Mouse (Mus musculus): ENCODE data around the gene Mapk3. TPM values are rescaled to one million over a fixed set of nuclear protein-coding genes. Genes with fewer than 3 reads are reported as not detected.

Gene Mapk3
- polyA plus RNA-seq (2012; rRNA removed): 44.6 and 47.3 TPM in 2 replicates

GRCm38 (mm10) chr7:126759050-126759671 lies at the start of gene Mapk3:
TSS of gene Mapk3 (plus strand) at chr7:126759601.

GRCm38 (mm10) chr7:126766201-126766600 lies 6.8 kb downstream of the Mapk3 start, which contains the start of gene Gdpd3:
TSS of gene Gdpd3 (plus strand) at chr7:126766334.

GRCm38 (mm10) chr7:126776598-126777057 lies 17.2 kb downstream of the Mapk3 start, which contains the start of gene Ypel3:
TSS of gene Ypel3 (plus strand) at chr7:126776955.

GRCm38 (mm10) chr7:126780971-126781635 lies 21.7 kb downstream of the Mapk3 start, which contains the start of gene Tbx6:
TSS of gene Tbx6 (plus strand) at chr7:126781483.

GRCm38 (mm10) chr7:126791851-126792720 lies 32.7 kb downstream of the Mapk3 start, which contains the start of gene Ppp4c:
TSS of gene Ppp4c (minus strand) at chr7:126792496.

GRCm38 (mm10) chr7:126797411-126798126 lies 38.2 kb downstream of the Mapk3 start, which contains the start of gene Fam57b:
TSS of gene Fam57b (plus strand) at chr7:126797668.

Other genes starting within 250 kb of the Mapk3 start
- gene Eif3c, start 193.2 kb upstream of the Mapk3 start, polyA plus RNA-seq (2012; rRNA removed): 49.9 and 50.0 TPM in 2 replicates
- gene Apobr, start 174.7 kb upstream of the Mapk3 start, polyA plus RNA-seq (2012; rRNA removed): 4.2 and 5.8 TPM in 2 replicates
- 17.9 and 19.2 TPM in 2 replicates for gene Cln3, start 173.8 kb upstream of the Mapk3 start, polyA plus RNA-seq (2012; rRNA removed)
- 0.17 and 0.31 TPM in 2 replicates for gene Il27, start 164.7 kb upstream of the Mapk3 start, polyA plus RNA-seq (2012; rRNA removed)
- 10.2 and 11.1 TPM in 2 replicates for gene Nupr1, start 128.7 kb upstream of the Mapk3 start, polyA plus RNA-seq (2012; rRNA removed)
- 17.2 and 19.9 TPM in 2 replicates for gene Sgf29, start 110.3 kb upstream of the Mapk3 start, polyA plus RNA-seq (2012; rRNA removed)
- gene Sult1a1, start 83.2 kb upstream of the Mapk3 start, polyA plus RNA-seq (2012; rRNA removed): 166 and 169 TPM in 2 replicates
- 25.7 and 39.5 TPM in 2 replicates for gene Bola2, start 64.2 kb upstream of the Mapk3 start, polyA plus RNA-seq (2012; rRNA removed)
- gene Slx1b, start 63.8 kb upstream of the Mapk3 start, polyA plus RNA-seq (2012; rRNA removed): 5.9 and 7.2 TPM in 2 replicates
- 105 and 119 TPM in 2 replicates for gene Coro1a, start 51.8 kb upstream of the Mapk3 start, polyA plus RNA-seq (2012; rRNA removed)
- gene Gdpd3, start 6.7 kb downstream of the Mapk3 start, polyA plus RNA-seq (2012; rRNA removed): 3.1 and 4.0 TPM in 2 replicates
- 84.2 and 96.1 TPM in 2 replicates for gene Ypel3, start 17.4 kb downstream of the Mapk3 start, polyA plus RNA-seq (2012; rRNA removed)
- gene Tbx6, start 21.9 kb downstream of the Mapk3 start, polyA plus RNA-seq (2012; rRNA removed): 1.6 TPM in 2 replicates
- 70.6 and 72.5 TPM in 2 replicates for gene Ppp4c, start 32.9 kb downstream of the Mapk3 start, polyA plus RNA-seq (2012; rRNA removed)
- gene Fam57b, start 38.1 kb downstream of the Mapk3 start, polyA plus RNA-seq (2012; rRNA removed): 0.75 and 1.6 TPM in 2 replicates
- gene 4930451I11Rik, start 72.0 kb downstream of the Mapk3 start, polyA plus RNA-seq (2012; rRNA removed): not detected in 2 replicates
- gene Doc2a, start 87.8 kb downstream of the Mapk3 start, polyA plus RNA-seq (2012; rRNA removed): 0.04 TPM in 1 of 2 replicates, not detected in the other
- gene Hirip3, start 102.4 kb downstream of the Mapk3 start, polyA plus RNA-seq (2012; rRNA removed): 17.7 and 24.2 TPM in 2 replicates
- 14.5 and 14.8 TPM in 2 replicates for gene Ino80e, start 102.8 kb downstream of the Mapk3 start, polyA plus RNA-seq (2012; rRNA removed)
- 18.4 and 21.2 TPM in 2 replicates for gene Taok2, start 125.1 kb downstream of the Mapk3 start, polyA plus RNA-seq (2012; rRNA removed)
- gene Tmem219, start 163.3 kb downstream of the Mapk3 start, polyA plus RNA-seq (2012; rRNA removed): 28.3 and 30.3 TPM in 2 replicates
- 3.4 and 4.0 TPM in 2 replicates for gene Kctd13, start 169.3 kb downstream of the Mapk3 start, polyA plus RNA-seq (2012; rRNA removed)
- gene Asphd1, start 190.0 kb downstream of the Mapk3 start, polyA plus RNA-seq (2012; rRNA removed): 0.02 TPM in 1 of 2 replicates, not detected in the other
- gene Sez6l2, start 191.0 kb downstream of the Mapk3 start, polyA plus RNA-seq (2012; rRNA removed): 0.23 and 0.40 TPM in 2 replicates
- gene Cdipt, start 216.3 kb downstream of the Mapk3 start, polyA plus RNA-seq (2012; rRNA removed): 38.9 and 41.3 TPM in 2 replicates
- gene Cdiptos, start 216.5 kb downstream of the Mapk3 start, polyA plus RNA-seq (2012; rRNA removed): 0.34 and 0.47 TPM in 2 replicates